Mouse (Mus musculus) embryonic facial prominence, embryonic 15.5 days (tissue): ENCODE data around the gene Ythdf2. TPM values are rescaled to one million over a fixed set of nuclear protein-coding genes. Genes with fewer than 3 reads are reported as not detected.
"Not testable (repeated sequence)": the region's sequence is repeated elsewhere in the genome, so short reads cannot be mapped to it uniquely, and the experiment has no call there.

ENCODE experiments used
- ATAC-seq: fragments of 200-750 bp; cut with Nextera tagmentation; 2 replicates; pipeline ENCODE4 v1.8.0; 2017; ENCODE audit warnings: low read depth, moderate TSS enrichment; ENCODE audit not compliant: insufficient number of reproducible peaks, low FRiP score, low TSS enrichment
- H3K27ac ChIP-seq: fragments of 300-500 bp; sonication (generic); replicated peaks from 2 replicates; pipeline ENCODE4 v1.5.1; 2015; ENCODE audit warnings: mild to moderate bottlenecking, inconsistent platforms
- H3K27me3 ChIP-seq: fragments of 300-500 bp; sonication (generic); 2 replicates; pipeline ENCODE4 v1.6.1; 2015; ENCODE audit warnings: inconsistent platforms
- H3K36me3 ChIP-seq: fragments of 300-500 bp; sonication (generic); 2 replicates; pipeline ENCODE4 v1.6.1; 2015; ENCODE audit warnings: mild to moderate bottlenecking, inconsistent platforms
- H3K4me1 ChIP-seq: fragments of 300-500 bp; sonication (generic); 2 replicates; pipeline ENCODE4 v1.6.1; 2015; ENCODE audit warnings: inconsistent platforms
- H3K4me2 ChIP-seq: fragments of 300-500 bp; sonication (generic); replicated peaks from 2 replicates; pipeline ENCODE4 v1.6.1; 2015; ENCODE audit warnings: mild to moderate bottlenecking, inconsistent platforms
- H3K4me3 ChIP-seq: fragments of 300-500 bp; sonication (generic); replicated peaks from 2 replicates; pipeline ENCODE4 v1.5.1; 2015; ENCODE audit warnings: mild to moderate bottlenecking, inconsistent platforms
- H3K9ac ChIP-seq: fragments of 300-500 bp; sonication (generic); 2 replicates; pipeline ENCODE4 v1.6.1; 2015; ENCODE audit warnings: inconsistent platforms
- H3K9me3 ChIP-seq: fragments of 300-500 bp; sonication (generic); replicated peaks from 2 replicates; pipeline ENCODE4 v1.6.1; 2016; ENCODE audit warnings: inconsistent platforms
- WGBS: fragments of 180-500 bp; shearing (Covaris S2); methylation state at CpG from one replicate; pipeline ENCODE4 v1.1.7; 2015; 5-methylcytosine and 5-hydroxymethylcytosine counted together
- polyA plus RNA-seq: library from polyadenylated mRNA; unstranded; fragments of >200 nt; fragmentation: Nextera tagmentation; extraction: Ambion mirVana; gene quantifications from 2 replicates; pipeline ENCODE4 v1.2.1, GENCODE M21; 2015

Gene Ythdf2
- polyA plus RNA-seq, 1 experiment from 2014 or later = 95.3 TPM

DNA sequence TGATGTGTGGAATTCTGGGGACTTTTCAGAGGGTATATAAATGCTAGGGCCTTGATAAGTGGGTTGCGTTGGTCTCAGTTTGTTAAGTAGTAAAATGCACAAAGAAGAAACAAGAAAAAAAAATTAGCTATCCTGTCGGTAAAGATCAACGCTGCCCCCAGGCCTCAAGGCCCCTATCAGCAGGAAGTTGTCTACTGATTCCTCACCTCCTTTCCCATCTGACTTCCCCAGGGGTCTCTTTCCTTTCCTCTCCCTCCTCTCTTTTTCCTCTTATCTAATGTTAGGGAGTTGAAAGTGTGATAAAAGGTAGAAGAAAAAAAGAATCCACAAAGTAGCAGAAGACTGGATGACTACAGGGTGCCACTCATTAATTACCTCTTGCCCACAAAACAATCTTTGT, 28.3 kb upstream of the Ythdf2 start:
- Histone ChIP-seq H3K36me3 (peaks cover 76% of the 10 kb centered on the region), H3K4me2 (no peak overlapping the region), H3K9me3 (no peaks in the 10 kb centered on the region), H3K4me3 (no peak overlapping the region), H3K27me3 (no peaks in the 10 kb centered on the region), H3K4me1 (no peaks in the 10 kb centered on the region), H3K9ac (no peak overlapping the region), H3K27ac (no peak overlapping the region)
- 88% methylated on average over 3 of the region's 3 CpGs for WGBS
- no peak for ATAC-seq

GRCm38 (mm10) chr4:132238356-132238755, 26.3 kb upstream of the Ythdf2 start:
- H3K4me3 ChIP-seq = no peak overlapping the region
- H3K27me3 ChIP-seq = no peaks in the 10 kb centered on the region
- no peaks in the 10 kb centered on the region for H3K9me3 ChIP-seq
- H3K4me1 ChIP-seq = no peaks in the 10 kb centered on the region
- peaks cover 90% of the 10 kb centered on the region for H3K36me3 ChIP-seq
- no peak overlapping the region for H3K9ac ChIP-seq
- no peak for ATAC-seq
- no peak overlapping the region for H3K27ac ChIP-seq
- H3K4me2 ChIP-seq = no peak overlapping the region
- WGBS = 89% methylated on average over 4 of the region's 4 CpGs

GRCm38 (mm10) chr4:132234710-132235109, 22.6 kb upstream of the Ythdf2 start:
- WGBS = 89% methylated on average over 8 of the region's 8 CpGs
- Histone ChIP-seq H3K4me1 (no peaks in the 10 kb centered on the region), H3K36me3 (peaks cover 92% of the 10 kb centered on the region)

DNA sequence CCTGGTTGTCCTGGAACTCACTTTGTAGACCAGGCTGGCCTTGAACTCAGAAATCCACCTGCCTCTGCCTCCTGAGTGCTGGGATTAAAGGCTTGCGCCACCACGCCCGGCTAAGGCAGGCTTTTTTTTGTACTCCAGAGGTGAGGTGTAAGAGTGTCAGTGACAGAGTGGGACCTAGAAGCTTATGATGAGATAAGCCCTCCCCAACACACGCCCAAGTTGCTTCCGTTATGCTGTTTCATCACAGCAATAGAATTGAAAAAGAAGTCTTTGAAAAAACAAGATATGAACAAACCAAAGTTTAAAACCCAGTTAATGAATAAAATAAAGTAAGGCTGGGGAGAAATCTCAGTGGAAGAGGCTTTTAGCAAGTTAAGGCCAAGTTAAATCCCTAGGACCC, 18.3 kb upstream of the Ythdf2 start:
- no peaks in the 10 kb centered on the region for H3K9me3 ChIP-seq
- no peaks in the 10 kb centered on the region for H3K4me1 ChIP-seq
- H3K9ac ChIP-seq = no peak overlapping the region
- no peak overlapping the region for H3K4me3 ChIP-seq
- H3K4me2 ChIP-seq = no peak overlapping the region
- 93% methylated on average over 5 of the region's 5 CpGs for WGBS
- H3K27ac ChIP-seq = no peak overlapping the region
- no peaks in the 10 kb centered on the region for H3K27me3 ChIP-seq
- peaks cover 90% of the 10 kb centered on the region for H3K36me3 ChIP-seq
- no peak for ATAC-seq

More at GRCm38 (mm10) chr4:132234710-132235109, 22.6 kb upstream of the Ythdf2 start:
- Histone ChIP-seq H3K9me3 (no peaks in the 10 kb centered on the region), H3K4me3 (no peak overlapping the region), H3K4me2 (no peak overlapping the region), H3K27me3 (no peaks in the 10 kb centered on the region), H3K9ac (no peak overlapping the region), H3K27ac (no peak overlapping the region)
- ATAC-seq = no peak

- not testable (repeated sequence) for H3K9ac ChIP-seq, H3K27me3 ChIP-seq, H3K4me2 ChIP-seq, H3K27ac ChIP-seq, H3K9me3 ChIP-seq, H3K4me3 ChIP-seq, H3K4me1 ChIP-seq, ATAC-seq
- peaks cover 34% of the 10 kb centered on the region for H3K36me3 ChIP-seq
- whole genome bisulfite sequencing = 94% methylated on average over 5 of the region's 5 CpGs
These were observed 9.9 kb upstream of the Ythdf2 start for GRCm38 (mm10) chr4:132222001-132222400.

- not testable (repeated sequence) for H3K4me1 ChIP-seq, H3K4me3 ChIP-seq, H3K27me3 ChIP-seq, H3K27ac ChIP-seq, H3K36me3 ChIP-seq, H3K9ac ChIP-seq, H3K9me3 ChIP-seq, H3K4me2 ChIP-seq, ATAC-seq
- 63% methylated on average over 6 of the region's 6 CpGs for WGBS
These were observed 6.3 kb upstream of the Ythdf2 start for GRCm38 (mm10) chr4:132218439-132218838.

DNA sequence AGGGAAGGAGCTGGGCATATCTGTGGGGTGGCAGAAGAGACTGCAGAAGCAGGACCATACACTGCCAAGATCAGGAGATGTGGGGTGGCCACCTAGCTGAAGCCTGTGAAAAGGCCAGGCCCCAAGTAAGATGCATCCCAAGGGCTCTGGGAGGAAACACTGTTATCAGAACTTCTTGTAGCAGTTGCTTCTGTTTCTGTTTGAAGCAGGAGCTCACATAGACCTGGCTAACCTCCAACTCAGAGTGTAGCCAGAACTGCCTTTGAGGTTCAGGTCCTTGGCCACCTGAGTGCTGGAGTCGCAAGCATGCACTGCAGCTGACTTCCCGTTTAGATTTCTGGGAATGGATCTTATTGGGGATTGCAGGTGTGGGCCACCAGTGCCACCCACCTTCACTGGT, 5.7 kb upstream of the Ythdf2 start:
- H3K27ac ChIP-seq = no peak overlapping the region
- no peak overlapping the region for H3K4me3 ChIP-seq
- 0 out of 2 replicates have a peak, but pooled peaks cover under 1% of the 10 kb centered on the region for H3K4me1 ChIP-seq
- H3K36me3 ChIP-seq = peaks cover 7% of the 10 kb centered on the region
- H3K27me3 ChIP-seq = no peaks in the 10 kb centered on the region
- no peaks in the 10 kb centered on the region for H3K9me3 ChIP-seq
- no peak for ATAC-seq
- no peak overlapping the region for H3K4me2 ChIP-seq
- no peak overlapping the region for H3K9ac ChIP-seq
- 76% methylated on average over 2 of the region's 2 CpGs for WGBS

GRCm38 (mm10) chr4:132216602-132217001, 4.5 kb upstream of the Ythdf2 start:
- Histone ChIP-seq H3K4me3 (no peak overlapping the region), H3K9ac (no peak overlapping the region), H3K36me3 (peaks cover 2% of the 10 kb centered on the region), H3K27me3 (no peaks in the 10 kb centered on the region), H3K27ac (no peak overlapping the region), H3K4me1 (peaks cover 7% of the 10 kb centered on the region; the same call in 1 of the 2 replicates), H3K4me2 (no peak overlapping the region), H3K9me3 (no peaks in the 10 kb centered on the region)
- ATAC-seq = no peak
- WGBS = 80% methylated on average over 1 of the region's 1 CpGs

DNA sequence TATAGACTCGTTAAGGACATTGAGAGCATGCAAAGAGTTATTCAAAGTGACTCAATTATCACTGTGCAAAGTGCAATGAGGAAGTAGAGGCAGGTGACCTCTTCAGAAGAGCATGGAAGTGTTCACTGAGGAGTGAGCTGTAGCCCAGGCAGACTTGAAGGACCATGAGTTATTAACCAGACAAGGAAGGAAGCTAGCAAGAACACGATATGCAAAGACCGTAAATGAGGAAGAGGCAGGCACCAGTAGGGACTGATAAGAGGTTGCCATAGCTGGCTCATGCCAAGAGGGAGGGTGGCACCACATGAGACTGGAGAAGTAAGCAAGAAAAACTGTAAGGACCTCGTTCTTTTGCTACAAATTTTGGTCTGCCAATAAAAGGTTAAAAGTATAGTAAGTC, 2.7 kb upstream of the Ythdf2 start:
- Histone ChIP-seq H3K36me3 (0 out of 2 replicates have a peak, but pooled peaks cover 2% of the 10 kb centered on the region), H3K9ac (no peak overlapping the region), H3K4me3 (no peak overlapping the region), H3K4me1 (peaks cover 17% of the 10 kb centered on the region), H3K9me3 (no peaks in the 10 kb centered on the region), H3K27me3 (no peaks in the 10 kb centered on the region), H3K27ac (no peak overlapping the region), H3K4me2 (no peak overlapping the region)
- no peak for ATAC-seq
- WGBS = 73% methylated on average over 4 of the region's 4 CpGs

GRCm38 (mm10) chr4:132211091-132211942, 786 bp downstream of the Ythdf2 start:
- under 1% methylated on average over 78 of the region's 89 CpGs for WGBS
- peak overlapping the region; percentile 62 for H3K4me2 ChIP-seq
- no peaks in the 10 kb centered on the region for H3K27me3 ChIP-seq
- no peaks in the 10 kb centered on the region for H3K9me3 ChIP-seq
- peak overlapping the region; percentile 98 for H3K9ac ChIP-seq
- peak overlapping the region; percentile 98 for H3K4me3 ChIP-seq
- ATAC-seq = peak; percentile 78
- H3K36me3 ChIP-seq = peaks cover 12% of the 10 kb centered on the region
- peak overlapping the region; percentile 92 for H3K27ac ChIP-seq
- peaks cover 22% of the 10 kb centered on the region for H3K4me1 ChIP-seq

GRCm38 (mm10) chr4:132210325-132210724, 1.8 kb downstream of the Ythdf2 start:
- no peak overlapping the region for H3K27ac ChIP-seq
- peaks cover 22% of the 10 kb centered on the region for H3K4me1 ChIP-seq
- H3K4me3 ChIP-seq = peak overlapping the region; percentile 98
- peaks cover 21% of the 10 kb centered on the region for H3K36me3 ChIP-seq
- H3K27me3 ChIP-seq = no peaks in the 10 kb centered on the region
- 40% methylated on average over 2 of the region's 2 CpGs for WGBS
- no peak for ATAC-seq
- no peaks in the 10 kb centered on the region for H3K9me3 ChIP-seq
- peak overlapping the region; percentile 98; the same call in 1 of the 2 replicates for H3K9ac ChIP-seq
- peak overlapping the region; percentile 62 for H3K4me2 ChIP-seq

GRCm38 (mm10) chr4:132209299-132209698, 2.8 kb downstream of the Ythdf2 start:
- H3K4me2 ChIP-seq = no peak overlapping the region
- ATAC-seq = no peak
- 78% methylated on average over 2 of the region's 2 CpGs for WGBS
- no peaks in the 10 kb centered on the region for H3K9me3 ChIP-seq
- no peak overlapping the region for H3K9ac ChIP-seq
- peaks cover 22% of the 10 kb centered on the region for H3K4me1 ChIP-seq
- H3K36me3 ChIP-seq = peaks cover 31% of the 10 kb centered on the region
- no peak overlapping the region for H3K27ac ChIP-seq
- H3K4me3 ChIP-seq = no peak overlapping the region
- no peaks in the 10 kb centered on the region for H3K27me3 ChIP-seq
